Mouse (Mus musculus) myocyte (in vitro differentiated cells): ENCODE measurements around the gene Erp44. TPM values are rescaled to one million over a fixed set of nuclear protein-coding genes. Genes with fewer than 3 reads are reported as not detected.
A peak's percentile ranks its signal among the peaks of the same experiment; 100 is the strongest.

ENCODE experiments used
- H3K27me3 ChIP-seq: one replicate; pipeline ENCODE4 v1.6.1; 2011; ENCODE audit not compliant: control insufficient read depth, insufficient read depth, insufficient read length
- H3K36me3 ChIP-seq: one replicate; pipeline ENCODE4 v1.6.1; 2011; ENCODE audit not compliant: control insufficient read depth, insufficient read depth
- H3K4me2 ChIP-seq: one replicate; pipeline ENCODE4 v1.6.1; 2011; ENCODE audit warnings: low read depth, control low read depth
- H3K4me3 ChIP-seq: one replicate; pipeline ENCODE4 v1.5.1; 2011; ENCODE audit warnings: mild to moderate bottlenecking, control low read depth, moderate library complexity
- H3K79me2 ChIP-seq: one replicate; pipeline ENCODE4 v1.6.1; 2011; ENCODE audit not compliant: control insufficient read depth, insufficient read depth
- H3ac ChIP-seq: one replicate; pipeline ENCODE4 v1.6.1; 2011; ENCODE audit not compliant: control insufficient read depth, insufficient read length
- CEBPB ChIP-seq: IDR thresholded peaks from 2 replicates; pipeline ENCODE4 v1.6.1; 2011; ENCODE audit warnings: mild to moderate bottlenecking, moderate library complexity; ENCODE audit not compliant: poor library complexity, insufficient read depth, severe bottlenecking
- E2F4 ChIP-seq: IDR thresholded peaks from one replicate; pipeline ENCODE4 v1.6.1; 2011; ENCODE audit warnings: mild to moderate bottlenecking, control low read depth, moderate library complexity; ENCODE audit not compliant: insufficient read depth
- MAX ChIP-seq: IDR thresholded peaks from one replicate; pipeline ENCODE4 v1.6.1; 2011; ENCODE audit warnings: low read depth, mild to moderate bottlenecking, control low read depth
- MYOD1 ChIP-seq, 3 experiments: IDR thresholded peaks; one replicate each; pipeline ENCODE4 v1.6.1; 2011; ENCODE audit warnings: control low read depth in 2 of 3, low read depth in 2 of 3, mild to moderate bottlenecking in 2 of 3, moderate library complexity in 1 of 3; ENCODE audit not compliant: insufficient read length in 2 of 3, control insufficient read depth in 1 of 3
- MYOG ChIP-seq, 3 experiments: IDR thresholded peaks; one replicate each; pipeline ENCODE4 v1.6.1; 2011; ENCODE audit warnings: control low read depth in 2 of 3, low read depth in 2 of 3, mild to moderate bottlenecking in 2 of 3; ENCODE audit not compliant: insufficient read length in 2 of 3, control insufficient read depth in 1 of 3, insufficient read depth in 1 of 3
- POLR2A ChIP-seq: IDR thresholded peaks from one replicate; pipeline ENCODE4 v1.6.1; 2011; ENCODE audit warnings: low read depth, mild to moderate bottlenecking, control low read depth, moderate library complexity; ENCODE audit not compliant: insufficient read length
- POLR2AphosphoS2 ChIP-seq: IDR thresholded peaks from one replicate; pipeline ENCODE4 v1.6.1; 2011; ENCODE audit warnings: low read depth, control low read depth; ENCODE audit not compliant: insufficient read length
- REST ChIP-seq: IDR thresholded peaks from one replicate; pipeline ENCODE4 v1.6.1; 2011; ENCODE audit warnings: mild to moderate bottlenecking, control low read depth, moderate library complexity; ENCODE audit not compliant: insufficient read depth, insufficient read length
- SRF ChIP-seq: IDR thresholded peaks from one replicate; pipeline ENCODE4 v1.6.1; 2011; ENCODE audit warnings: low read depth; ENCODE audit not compliant: control insufficient read depth, insufficient read length
- TCF12 ChIP-seq: IDR thresholded peaks from one replicate; pipeline ENCODE4 v1.6.1; 2011; ENCODE audit warnings: mild to moderate bottlenecking, control low read depth; ENCODE audit not compliant: poor library complexity, insufficient read depth, severe bottlenecking
- TCF3 ChIP-seq: IDR thresholded peaks from one replicate; pipeline ENCODE4 v1.6.1; 2011; ENCODE audit warnings: low read depth, control low read depth; ENCODE audit not compliant: insufficient read length
- USF1 ChIP-seq: IDR thresholded peaks from one replicate; pipeline ENCODE4 v1.6.1; 2011; ENCODE audit warnings: low read depth, mild to moderate bottlenecking, control low read depth, moderate library complexity
- polyA plus RNA-seq: library from polyadenylated mRNA; unstranded; fragments of >200 nt; fragmentation: generic; extraction: Trizol; gene quantifications from one replicate; pipeline ENCODE4 v1.2.1, GENCODE M21; 2012; ENCODE audit warnings: missing spikeins

The Erp44 gene
- polyA plus RNA-seq, 1 experiment = 22.7 TPM

DNA sequence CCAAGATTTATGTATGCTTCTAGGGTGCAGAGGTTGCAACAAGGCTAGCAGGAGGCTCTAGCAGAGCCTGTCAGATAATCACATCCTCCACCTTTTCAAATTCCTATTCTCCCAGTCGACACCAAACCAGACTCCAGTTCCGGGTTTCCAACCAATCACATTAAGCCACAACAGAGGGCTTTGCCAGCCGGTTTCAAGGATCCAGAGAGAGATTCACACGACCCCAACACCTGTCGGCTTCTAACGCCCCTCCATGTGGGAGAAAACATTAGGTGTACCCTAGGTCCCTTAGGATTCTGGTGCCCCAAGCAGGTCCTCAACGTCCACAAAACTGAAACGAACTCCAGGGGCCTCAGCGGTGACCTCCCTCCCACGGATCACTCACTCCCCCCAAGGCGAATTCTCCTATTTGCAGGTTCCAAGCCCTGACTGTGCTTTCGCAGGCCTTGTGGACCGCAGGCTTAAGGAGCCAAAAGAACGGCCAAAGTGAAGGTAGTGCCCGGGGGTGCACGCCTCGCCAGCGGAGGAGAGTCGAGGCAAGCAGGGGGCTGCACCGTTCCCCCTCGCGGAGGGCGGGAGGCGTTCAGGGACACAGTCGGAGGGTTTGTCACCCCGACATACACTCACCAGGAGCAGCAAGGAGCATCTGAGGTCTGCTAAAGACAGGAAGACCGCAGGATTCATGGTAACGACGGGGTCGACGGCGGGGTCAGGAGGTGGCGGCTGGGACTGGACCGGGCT lies 431 bp downstream of the Erp44 start:
- TF ChIP-seq MYOD1 (IDR thresholded peaks at IDR 0.05; ENCODE audit: control insufficient read depth in 1 of 3, insufficient read length in 2 of 3, low read depth in 2 of 3) (no peak), E2F4 (no peak), POLR2A (no peak), POLR2AphosphoS2 (no peak), CEBPB (no peak)
- peak overlapping the region; percentile 95 for H3K4me2 ChIP-seq
- H3K36me3 ChIP-seq = no peaks in the 10 kb centered on the region
- no peaks in the 10 kb centered on the region for H3K27me3 ChIP-seq
- H3ac ChIP-seq = peak overlapping the region; percentile 89
- H3K79me2 ChIP-seq = peaks cover 55% of the 10 kb centered on the region
- peak overlapping the region; percentile 87 for H3K4me3 ChIP-seq

GRCm38 (mm10) chr4:48277011-48277410 lies 2.3 kb downstream of the Erp44 start:
- TF ChIP-seq TCF12 (no peak), MYOD1 (IDR thresholded peaks at IDR 0.05; ENCODE audit: control insufficient read depth in 1 of 3, insufficient read length in 2 of 3, low read depth in 2 of 3) (no peak)

DNA sequence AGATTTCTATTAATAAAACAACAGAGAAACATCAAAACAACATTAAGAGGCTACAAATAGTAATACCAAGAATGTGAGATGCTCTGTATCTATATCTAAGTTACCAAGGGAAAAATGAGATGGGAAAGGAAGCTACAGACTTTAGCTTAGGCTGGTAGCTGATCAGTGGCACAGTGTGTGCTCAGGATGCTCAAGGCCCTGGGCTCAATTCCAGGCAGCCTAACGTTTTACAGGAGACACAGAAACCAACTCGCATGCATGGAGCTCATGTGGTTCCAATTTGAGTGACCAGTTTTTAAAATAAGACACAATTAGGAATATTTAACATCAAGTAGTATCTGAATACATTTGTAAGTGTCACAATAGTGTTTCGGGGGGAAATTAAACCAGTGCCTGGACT lies 3.6 kb downstream of the Erp44 start:
- peaks cover 81% of the 10 kb centered on the region for H3K79me2 ChIP-seq
- no peaks in the 10 kb centered on the region for H3K27me3 ChIP-seq
- no peak overlapping the region for H3K4me2 ChIP-seq
- H3ac ChIP-seq = no peak overlapping the region
- no peaks in the 10 kb centered on the region for H3K36me3 ChIP-seq
- TF ChIP-seq MYOD1 (IDR thresholded peaks at IDR 0.05; ENCODE audit: control insufficient read depth in 1 of 3, insufficient read length in 2 of 3, low read depth in 2 of 3) (no peak), REST (no peak), USF1 (no peak), TCF3 (no peak), CEBPB (no peak), SRF (no peak)
- H3K4me3 ChIP-seq = no peak overlapping the region

More at GRCm38 (mm10) chr4:48277011-48277410, 2.3 kb downstream of the Erp44 start:
- Histone ChIP-seq H3K27me3 (no peaks in the 10 kb centered on the region), H3K4me3 (no peak overlapping the region), H3ac (no peak overlapping the region), H3K36me3 (no peaks in the 10 kb centered on the region), H3K4me2 (no peak overlapping the region), H3K79me2 (peaks cover 72% of the 10 kb centered on the region)

- no peak overlapping the region for H3ac ChIP-seq
- H3K4me3 ChIP-seq = no peak overlapping the region
- no peaks in the 10 kb centered on the region for H3K36me3 ChIP-seq
- peaks cover 94% of the 10 kb centered on the region for H3K79me2 ChIP-seq
- no peaks in the 10 kb centered on the region for H3K27me3 ChIP-seq
- no peak overlapping the region for H3K4me2 ChIP-seq
- TF ChIP-seq E2F4 (no peak), POLR2AphosphoS2 (no peak), REST (no peak), MYOG (IDR thresholded peaks at IDR 0.05; ENCODE audit: control insufficient read depth in 1 of 3, insufficient read depth in 1 of 3, insufficient read length in 2 of 3, low read depth in 2 of 3) (no peak), USF1 (no peak), SRF (no peak), MYOD1 (IDR thresholded peaks at IDR 0.05; ENCODE audit: control insufficient read depth in 1 of 3, insufficient read length in 2 of 3, low read depth in 2 of 3) (no peak), TCF12 (no peak), TCF3 (no peak), MAX (no peak)
Observed at GRCm38 (mm10) chr4:48273119-48273829, 6.1 kb downstream of the Erp44 start.

GRCm38 (mm10) chr4:48271838-48272237 lies 7.5 kb downstream of the Erp44 start:
- Histone ChIP-seq H3K4me2 (no peak overlapping the region), H3ac (no peak overlapping the region), H3K79me2 (peaks cover 88% of the 10 kb centered on the region), H3K4me3 (no peak overlapping the region), H3K36me3 (no peaks in the 10 kb centered on the region), H3K27me3 (no peaks in the 10 kb centered on the region)
- TF ChIP-seq USF1 = no peak
- TF ChIP-seq E2F4 = no peak
- TF ChIP-seq POLR2AphosphoS2 = no peak
- TF ChIP-seq MAX = no peak
- no peak for TF ChIP-seq POLR2A
- no peak for TF ChIP-seq CEBPB
- TF ChIP-seq MYOD1 (IDR thresholded peaks at IDR 0.05; ENCODE audit: control insufficient read depth in 1 of 3, insufficient read length in 2 of 3, low read depth in 2 of 3) = no peak
- no peak for TF ChIP-seq TCF12
- TF ChIP-seq SRF = no peak
- no peak for TF ChIP-seq MYOG (IDR thresholded peaks at IDR 0.05; ENCODE audit: control insufficient read depth in 1 of 3, insufficient read depth in 1 of 3, insufficient read length in 2 of 3, low read depth in 2 of 3)
- TF ChIP-seq REST = no peak
- no peak for TF ChIP-seq TCF3
